Mouse (Mus musculus): ENCODE data around the gene Atp2b1. TPM values are rescaled to one million over a fixed set of nuclear protein-coding genes. Genes with fewer than 3 reads are reported as not detected.

The Atp2b1 gene
- total RNA-seq, 2 experiments from 2014 or later = 686 to 734 TPM

DNA sequence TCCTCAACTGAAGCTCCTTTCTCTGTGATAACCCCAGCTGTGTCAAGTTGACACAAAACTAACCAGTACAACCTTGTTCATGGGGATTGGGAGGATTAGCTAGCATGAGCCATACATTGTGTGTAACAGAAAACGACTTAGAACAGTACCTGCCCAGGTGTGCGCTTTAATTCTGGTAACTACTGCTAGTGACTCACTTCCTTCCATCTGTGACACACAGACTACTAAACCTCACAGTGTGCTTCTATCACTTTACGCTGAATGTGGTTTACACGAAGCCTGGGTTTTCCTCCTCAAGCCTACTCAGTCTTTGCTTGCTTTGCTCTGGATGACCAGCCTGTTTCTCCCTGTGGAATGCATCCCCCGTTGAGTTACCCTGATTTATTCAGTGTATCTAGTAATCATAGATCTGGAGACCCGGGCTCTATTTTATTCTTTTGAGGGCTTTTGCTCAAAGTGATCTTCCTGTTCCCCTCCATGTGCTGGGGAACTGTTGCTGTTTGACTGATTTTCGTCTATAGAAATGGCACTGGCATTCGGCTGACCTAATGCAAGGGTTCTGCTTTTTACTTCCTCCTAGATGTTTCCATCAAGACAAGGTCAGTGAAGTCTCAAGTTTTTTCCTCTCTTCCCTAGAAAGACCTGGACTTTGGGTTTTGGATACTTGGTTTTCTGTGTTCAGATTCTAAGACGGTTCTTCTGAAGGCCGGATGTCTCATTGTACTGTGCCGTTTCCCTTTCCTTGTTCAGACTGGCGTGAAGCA lies 40.2 kb downstream of the Atp2b1 start:
- DNase-seq (ENCODE audit: low spot score in 2 of 2) = no peak
- intact Hi-C loops (cut with DNase I) = no loop called here

DNA sequence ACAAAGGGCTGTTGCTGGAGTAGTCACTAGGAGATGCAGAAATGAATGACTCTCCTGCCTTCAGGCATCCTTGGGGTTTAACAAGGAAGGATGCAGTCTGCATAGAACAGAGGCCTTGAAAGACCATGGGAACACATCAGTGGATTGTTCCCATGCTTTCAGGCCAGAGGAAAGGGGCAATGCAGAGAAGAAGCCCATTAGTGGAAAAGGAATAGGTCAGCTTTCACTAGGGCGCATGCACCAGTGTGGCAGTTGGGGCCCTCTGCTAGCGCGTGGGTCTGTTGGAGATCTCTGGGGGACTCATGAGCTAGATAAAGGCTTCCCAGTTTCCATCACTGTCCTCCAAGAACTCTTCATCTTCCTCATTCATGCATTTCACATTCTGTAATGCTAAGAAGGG lies 41.9 kb downstream of the Atp2b1 start:
- intact Hi-C loops (cut with DNase I) = no loop called here
- no peak for DNase-seq (ENCODE audit: low spot score in 2 of 2)

DNA sequence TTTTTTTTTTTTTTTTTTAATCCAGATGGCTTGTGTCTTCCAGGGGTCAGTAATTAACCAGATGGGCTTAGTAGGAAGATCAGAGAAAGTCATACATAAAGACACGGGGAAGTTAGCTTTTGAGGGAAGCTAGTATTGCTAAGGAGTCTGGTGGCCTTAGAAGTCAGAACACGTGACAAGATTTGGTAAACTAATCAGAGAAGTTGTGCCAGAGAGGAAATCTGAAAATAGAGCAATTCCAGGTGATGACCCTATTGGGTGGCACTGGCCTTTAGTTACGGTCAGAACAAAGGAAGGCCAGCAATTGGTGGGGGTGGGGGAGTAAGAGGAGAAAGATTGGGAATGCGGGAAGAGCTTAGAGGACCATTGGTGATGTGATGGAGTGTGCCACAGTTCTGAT lies 44.5 kb downstream of the Atp2b1 start:
- intact Hi-C loops (cut with DNase I) = no loop called here
- no peak for DNase-seq (ENCODE audit: low spot score in 2 of 2)

DNA sequence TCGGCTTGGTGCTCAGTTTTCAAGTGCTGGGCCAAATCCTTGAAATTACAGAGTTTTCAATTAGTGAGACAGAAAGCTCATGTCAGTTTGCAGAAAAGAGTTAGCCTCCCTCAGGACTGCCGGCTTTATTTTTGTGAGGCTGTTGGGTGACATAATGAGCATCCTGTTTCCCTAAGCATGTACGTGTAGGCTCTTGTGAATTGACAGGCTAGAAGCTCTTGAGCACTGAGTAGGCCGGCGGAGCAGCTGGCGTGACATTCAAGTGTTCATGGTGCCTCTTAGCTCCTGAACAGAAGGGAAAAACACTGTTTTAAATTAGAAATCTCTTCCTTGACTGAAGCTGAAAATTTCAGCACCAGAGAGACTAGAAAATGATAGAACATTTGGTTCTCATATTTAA lies 45.2 kb downstream of the Atp2b1 start:
- peak; percentile 74 to 90 for DNase-seq (ENCODE audit: low spot score in 2 of 2)
- intact Hi-C loops (cut with DNase I) = no loop called here

DNA sequence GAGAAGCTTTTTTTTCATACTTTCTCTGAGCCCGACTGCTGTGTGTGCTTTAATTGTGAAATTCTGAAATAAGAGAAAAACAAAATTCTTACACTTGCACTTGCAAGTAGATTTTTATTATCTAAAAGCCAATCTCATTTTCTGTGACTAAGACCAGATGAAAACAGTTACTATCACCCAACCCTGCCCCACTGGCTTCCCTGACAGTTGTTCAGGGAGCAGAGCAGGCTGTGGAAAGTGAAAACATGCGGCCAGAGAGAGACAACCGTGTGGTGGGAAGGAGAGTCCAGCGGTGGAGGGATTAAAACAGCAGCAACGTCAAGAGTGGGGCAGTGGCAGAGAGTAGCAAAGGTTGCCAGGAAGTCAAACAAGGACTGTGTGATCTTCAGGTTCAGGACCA lies 46.7 kb downstream of the Atp2b1 start:
- intact Hi-C loops (cut with DNase I) = no loop called here
- DNase-seq (ENCODE audit: low spot score in 2 of 2) = no peak

DNA sequence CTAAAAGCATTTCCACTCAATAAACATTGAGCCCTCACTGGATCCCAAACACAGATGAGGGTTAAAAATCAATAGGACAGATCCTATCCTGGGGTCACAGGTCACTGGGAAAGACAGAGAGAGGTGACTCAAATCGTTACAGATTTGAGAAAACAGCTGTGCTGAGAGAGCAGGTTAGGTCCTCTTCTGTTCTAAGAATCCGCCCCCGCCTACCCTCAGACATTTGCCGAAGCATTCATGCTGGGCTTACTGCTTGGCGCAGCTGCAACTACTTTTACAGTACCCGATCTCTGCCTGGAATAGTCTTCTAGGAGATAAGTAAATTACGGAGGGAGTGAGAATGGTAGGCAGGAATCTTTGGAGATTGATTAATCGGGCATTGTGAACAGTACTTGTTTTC lies 47.9 kb downstream of the Atp2b1 start:
- intact Hi-C loops (cut with DNase I) = no loop called here
- peak; percentile 48 to 66 for DNase-seq (ENCODE audit: low spot score in 2 of 2)

DNA sequence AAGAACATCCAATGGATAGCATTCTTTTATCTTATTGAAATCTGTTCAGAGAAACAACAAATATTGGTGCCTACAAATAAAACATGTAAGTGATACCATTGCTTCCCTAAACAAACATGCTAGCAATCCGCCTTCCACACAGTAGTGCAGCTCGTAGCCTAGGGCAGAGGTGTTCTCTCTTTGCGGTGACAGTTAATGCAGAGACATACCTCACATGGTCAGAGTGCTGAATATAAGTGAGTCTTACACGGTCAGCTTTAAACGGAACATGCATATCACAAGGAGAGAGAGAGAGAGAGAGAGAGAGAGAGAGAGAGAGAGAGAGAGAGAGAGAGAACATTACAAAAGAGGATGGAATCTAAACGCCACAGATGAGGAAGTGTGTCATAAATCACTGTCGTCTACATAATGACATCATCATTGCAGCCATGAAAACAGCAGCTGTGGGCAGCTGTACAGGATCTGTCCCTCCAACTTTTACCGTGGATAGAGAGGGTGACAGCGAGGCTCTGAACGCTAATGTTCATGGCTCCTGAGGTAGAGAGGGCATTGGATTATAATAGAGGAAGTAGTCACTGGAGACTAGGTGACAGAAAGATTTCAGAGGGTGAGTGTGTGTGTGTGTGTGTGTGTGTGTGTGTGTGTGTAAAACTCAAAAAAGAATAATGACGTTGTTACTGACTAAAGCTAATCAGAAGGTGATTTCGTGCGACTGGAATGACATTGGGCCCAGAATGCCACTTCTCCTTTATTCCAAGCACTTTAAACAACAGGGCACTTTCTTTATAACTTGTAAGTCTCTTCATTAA lies 52.4 kb downstream of the Atp2b1 start:
- intact Hi-C loops (cut with DNase I) = no loop called here
- DNase-seq (ENCODE audit: low spot score in 2 of 2) = no peak

DNA sequence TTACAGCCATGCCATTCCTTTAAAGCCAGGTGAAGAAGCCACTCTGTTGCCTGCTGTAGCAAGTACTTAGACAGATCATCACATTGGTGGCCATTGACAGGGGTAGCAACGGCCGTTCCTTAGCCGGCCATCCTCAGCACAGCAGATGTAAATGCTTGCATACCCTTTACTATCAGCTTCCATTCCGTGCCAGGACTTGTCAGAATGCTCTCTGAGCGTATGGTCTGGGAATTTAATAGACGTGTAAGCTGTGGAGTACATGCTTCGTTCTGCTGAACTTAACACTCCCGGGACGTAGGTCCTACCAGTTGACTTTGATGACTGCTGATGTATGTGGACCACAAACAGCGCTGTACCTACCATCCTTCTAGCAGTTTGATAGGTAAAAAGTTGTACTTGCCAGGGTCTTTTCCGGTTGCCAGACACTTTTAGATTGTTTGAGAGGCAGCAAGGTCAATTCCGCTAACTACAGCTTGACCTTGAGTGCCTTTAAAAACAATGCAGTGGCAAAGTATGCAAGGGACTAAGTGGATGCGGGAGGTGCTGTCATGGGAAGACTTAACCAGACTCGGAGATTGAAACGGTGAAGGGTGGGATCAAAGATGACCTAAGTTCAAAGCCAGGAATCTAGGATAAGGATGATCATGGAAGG lies 53.2 kb downstream of the Atp2b1 start:
- DNase-seq (ENCODE audit: low spot score in 2 of 2) = no peak
- intact Hi-C loops (cut with DNase I) = no loop called here

DNA sequence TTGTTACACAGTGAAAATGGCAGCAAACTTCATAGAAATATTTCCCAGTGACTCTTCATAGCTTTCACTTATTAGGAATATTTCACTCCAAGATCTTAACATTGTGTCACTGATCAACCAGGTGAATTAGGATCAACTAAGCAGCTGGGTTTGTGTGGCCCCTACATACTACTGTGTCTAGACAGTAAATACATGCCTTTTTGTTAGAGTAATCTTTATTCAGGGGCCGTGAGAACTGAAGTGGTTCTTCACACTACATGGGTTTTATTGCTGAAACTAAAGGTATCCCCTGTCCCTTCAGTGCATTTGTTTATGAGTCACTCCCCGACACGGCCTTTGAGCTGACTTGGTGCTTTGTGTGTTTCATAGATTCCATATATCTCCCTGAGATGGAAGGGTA lies 56.7 kb downstream of the Atp2b1 start:
- intact Hi-C loops (cut with DNase I) = no loop called here
- DNase-seq (ENCODE audit: low spot score in 2 of 2) = no peak

DNA sequence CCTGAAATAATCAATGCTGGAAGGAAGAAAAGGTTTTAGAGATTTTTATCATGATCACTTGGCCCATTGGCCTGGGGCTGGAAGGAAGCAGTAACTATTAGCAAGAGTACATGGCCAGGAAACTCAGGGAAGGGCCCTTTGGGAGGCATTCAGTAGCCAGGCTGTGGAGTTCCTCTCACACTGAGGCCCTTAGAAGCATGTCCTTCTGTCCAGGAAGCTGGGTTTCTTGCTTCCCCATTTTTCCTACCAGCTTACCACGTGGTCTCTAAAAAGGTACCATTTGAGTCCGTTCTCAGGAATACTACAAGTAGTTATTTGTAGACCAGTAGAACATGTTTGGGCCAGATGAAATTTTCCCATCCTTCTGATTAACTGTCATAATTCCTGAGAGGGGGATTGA lies 58.2 kb downstream of the Atp2b1 start:
- intact Hi-C loops (cut with DNase I) = no loop called here
- DNase-seq (ENCODE audit: low spot score in 2 of 2) = no peak

DNA sequence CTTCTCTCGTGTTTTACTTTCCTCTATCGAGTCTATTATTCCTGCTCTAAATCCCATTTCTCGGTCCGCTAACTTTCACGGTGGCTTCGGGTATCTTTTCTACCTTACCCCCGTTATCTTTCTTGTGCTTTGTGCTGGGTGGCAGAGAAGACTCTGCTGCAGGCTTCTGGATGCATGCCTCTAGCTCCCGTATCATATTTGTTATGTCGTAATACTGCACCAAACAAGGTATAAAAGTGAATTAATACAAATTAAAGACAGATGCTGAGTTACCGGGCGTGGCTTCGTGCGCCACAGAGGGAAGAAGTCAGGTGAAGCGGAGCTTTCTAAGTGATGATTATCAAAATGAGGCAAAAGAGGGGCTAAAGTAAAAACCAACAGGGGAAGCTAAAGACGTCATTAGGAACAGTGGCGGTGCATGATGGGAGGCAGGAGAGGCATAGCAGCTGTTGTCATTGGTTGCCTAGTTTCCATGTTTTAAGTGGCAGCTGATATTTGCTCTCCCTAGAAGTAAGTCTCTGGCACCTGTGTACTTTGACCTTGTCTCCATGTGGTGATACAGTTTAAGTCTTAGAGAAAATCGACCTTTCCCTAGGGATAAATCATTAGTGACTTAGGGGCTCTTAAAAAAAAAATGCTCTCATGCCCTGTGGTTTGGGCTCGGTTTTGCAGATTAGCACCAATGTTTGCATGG lies 58.9 kb downstream of the Atp2b1 start:
- DNase-seq (ENCODE audit: low spot score in 2 of 2) = no peak
- intact Hi-C loops (cut with DNase I) = no loop called here

DNA sequence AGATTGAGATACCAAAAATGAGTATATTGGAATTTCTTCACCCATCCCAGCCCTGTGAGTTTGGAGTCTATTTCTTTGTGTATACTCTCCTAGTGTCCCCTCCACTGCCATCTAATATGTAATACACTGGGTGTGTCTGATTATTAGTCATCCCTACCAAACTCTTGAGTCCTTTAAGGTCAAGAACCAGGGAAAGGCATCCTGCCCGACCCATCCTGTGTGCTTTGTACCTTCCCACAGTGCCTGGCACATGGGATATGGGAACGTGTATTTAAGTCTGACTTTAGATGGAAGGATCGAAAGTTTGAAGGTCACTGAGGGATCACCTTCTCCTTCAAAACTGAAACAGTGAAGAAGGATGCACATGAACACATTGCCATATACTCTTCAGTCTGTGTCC lies 60.4 kb downstream of the Atp2b1 start:
- intact Hi-C loops (cut with DNase I) = no loop called here
- no peak for DNase-seq (ENCODE audit: low spot score in 2 of 2)

DNA sequence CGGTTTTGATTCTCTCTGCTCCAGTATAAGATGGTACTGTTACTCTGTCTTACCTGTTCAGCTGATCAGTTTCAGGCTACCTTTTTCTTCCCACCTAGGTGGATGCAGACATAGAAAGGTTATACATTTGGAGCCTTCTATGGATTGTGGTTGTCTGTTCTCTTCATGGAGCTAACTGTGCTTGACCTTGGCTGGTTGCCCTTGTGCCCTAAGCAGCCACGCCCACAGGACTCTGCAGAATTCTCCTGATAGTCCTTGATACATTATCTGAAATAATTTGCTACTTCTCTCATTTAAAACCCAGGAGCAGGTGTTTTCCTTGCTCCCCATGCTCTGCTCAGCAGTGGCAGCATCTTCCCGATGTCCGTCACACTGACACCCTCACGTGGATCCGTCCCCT lies 61.4 kb downstream of the Atp2b1 start:
- DNase-seq (ENCODE audit: low spot score in 2 of 2) = no peak
- intact Hi-C loops (cut with DNase I) = no loop called here

DNA sequence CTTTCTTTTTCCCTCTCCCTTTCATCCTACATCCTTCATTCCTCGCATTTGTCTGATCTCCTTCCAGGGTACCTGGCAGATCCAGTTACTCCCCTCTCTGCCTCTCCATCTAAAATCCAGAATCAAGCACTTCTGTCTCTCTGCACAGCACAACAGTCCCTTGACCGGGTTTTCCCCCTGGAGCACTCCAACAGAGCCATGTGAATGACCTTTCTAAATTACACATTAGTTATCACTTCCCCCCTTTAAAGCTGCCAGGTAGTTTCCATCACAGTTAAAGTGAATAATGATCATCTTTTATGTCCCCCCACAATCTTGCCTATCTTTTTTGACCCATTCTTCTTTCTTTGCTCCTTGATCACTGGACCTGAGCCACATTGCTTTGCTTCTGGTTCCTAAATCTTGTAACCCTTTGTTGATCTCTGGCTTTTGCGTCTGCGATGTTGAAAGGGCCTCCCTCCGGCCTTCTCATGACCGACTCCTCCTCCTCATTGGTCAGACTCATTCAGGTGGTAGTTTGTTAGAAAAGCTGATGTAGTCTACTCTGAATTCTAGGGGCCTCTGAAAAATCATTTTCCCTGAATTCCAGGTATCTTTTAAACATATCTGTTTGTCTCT lies 62.8 kb downstream of the Atp2b1 start:
- intact Hi-C loops (cut with DNase I) = no loop called here
- DNase-seq (ENCODE audit: low spot score in 2 of 2) = no peak

DNA sequence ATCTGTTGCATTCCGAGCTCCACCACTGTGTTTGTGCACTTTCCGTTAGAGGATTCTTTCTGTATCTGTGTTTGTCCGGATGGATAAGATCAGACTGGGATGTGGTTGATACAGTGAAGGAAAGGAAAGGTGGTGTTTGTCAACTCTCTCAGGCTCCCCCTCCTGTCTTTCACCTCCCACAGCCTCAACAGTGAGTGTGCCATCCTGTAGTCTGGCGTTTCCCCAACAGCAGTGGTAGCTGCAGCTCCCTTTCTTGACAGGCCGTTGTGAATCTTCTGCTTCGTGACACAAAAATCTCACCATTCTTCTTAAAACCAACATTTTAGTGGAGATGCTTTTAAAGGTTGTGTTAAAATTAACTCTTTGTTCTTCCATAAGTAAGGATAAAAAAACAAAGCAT lies 64.6 kb downstream of the Atp2b1 start:
- peak in 1 of 2 experiments; percentile 57 for DNase-seq (ENCODE audit: low spot score in 2 of 2)
- intact Hi-C loops (cut with DNase I) = no loop called here

DNA sequence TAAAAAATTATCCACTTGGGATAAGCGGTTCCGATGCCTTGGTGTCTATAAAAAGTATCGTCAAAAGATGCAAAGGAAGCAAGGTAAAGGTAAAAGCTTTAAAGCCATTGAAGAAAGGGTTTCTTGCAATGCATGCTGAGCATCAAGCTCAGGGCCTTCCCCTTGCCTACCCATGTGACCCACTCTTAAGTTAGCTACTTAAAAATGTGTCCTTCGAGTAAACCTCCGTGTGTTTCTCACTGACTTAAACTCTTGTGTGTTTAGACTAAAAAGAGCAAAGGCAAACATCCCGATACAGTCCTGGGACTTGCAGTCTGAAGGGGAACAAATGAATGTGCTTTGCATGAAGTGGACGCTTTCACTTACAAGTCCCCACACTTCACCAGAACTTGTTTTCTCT lies 65.1 kb downstream of the Atp2b1 start:
- intact Hi-C loops (cut with DNase I) = no loop called here

DNA sequence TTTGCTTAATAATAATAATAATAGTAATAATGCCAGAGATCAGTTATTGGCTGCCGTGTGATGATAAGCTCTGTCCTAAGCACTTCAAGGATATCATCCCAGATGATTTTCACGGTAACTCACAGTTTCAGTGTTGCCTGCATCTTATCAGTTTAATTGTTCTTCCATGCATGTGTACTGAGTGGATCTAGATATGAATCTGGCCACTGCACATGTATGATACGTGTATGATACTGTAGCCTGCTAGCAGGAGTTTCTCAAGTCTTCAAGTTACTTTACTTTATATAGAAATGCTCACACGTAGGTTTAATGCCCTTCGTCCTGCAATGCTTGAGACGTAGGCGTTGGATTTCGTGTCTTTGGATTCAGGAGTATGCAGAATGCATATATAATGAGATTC lies 65.7 kb downstream of the Atp2b1 start:
- no peak for DNase-seq (ENCODE audit: low spot score in 2 of 2)
- intact Hi-C loops (cut with DNase I) = no loop called here

More for the DNA sequence above, 65.1 kb downstream of the Atp2b1 start:
- no peak for DNase-seq (ENCODE audit: low spot score in 2 of 2)

DNA sequence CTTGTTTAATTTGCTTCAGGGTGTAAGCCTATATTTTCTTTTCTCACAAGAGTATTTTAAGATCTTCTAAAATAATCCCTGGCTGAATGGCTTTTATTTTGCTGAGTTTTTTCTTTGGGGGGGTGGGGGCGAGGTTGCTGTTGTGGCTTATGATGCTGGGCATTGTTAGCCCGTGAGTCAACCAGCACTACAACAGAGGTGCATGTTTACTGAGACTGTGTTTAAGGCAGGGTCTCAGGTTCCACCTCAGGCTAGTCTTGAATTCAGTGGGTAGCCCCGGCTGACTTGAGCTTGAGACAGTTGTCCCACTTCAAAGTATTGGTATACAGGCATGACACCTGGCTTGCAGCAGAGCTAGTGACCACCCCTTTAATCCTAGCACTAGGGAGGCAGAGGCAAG lies 77.8 kb downstream of the Atp2b1 start:
- intact Hi-C loops (cut with DNase I) = no loop called here
- DNase-seq (ENCODE audit: low spot score in 2 of 2) = no peak

DNA sequence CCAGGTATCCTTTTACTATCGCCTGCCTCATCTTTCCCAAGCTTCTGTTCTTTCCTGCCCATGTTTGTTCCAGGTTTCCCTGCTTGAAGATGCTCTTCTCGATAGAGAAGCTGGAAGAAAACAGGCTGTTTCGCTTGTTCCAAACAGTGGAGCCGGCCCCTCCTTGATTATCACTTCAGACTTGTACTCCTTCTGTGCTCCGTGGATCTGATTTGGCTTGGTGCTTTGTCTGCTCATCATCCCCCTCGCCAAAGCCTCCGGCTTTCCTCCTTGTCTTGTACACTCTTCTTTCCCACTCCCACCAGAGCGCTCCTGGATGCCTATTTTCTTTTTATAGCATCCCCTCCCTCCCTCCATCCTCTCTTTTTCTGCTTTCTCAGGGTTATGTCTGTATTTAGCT lies 79.0 kb downstream of the Atp2b1 start:
- no peak for DNase-seq (ENCODE audit: low spot score in 2 of 2)
- intact Hi-C loops (cut with DNase I) = no loop called here
